Mouse (Mus musculus) CH12.LX (cell line): ENCODE results near the gene Zfp239. TPM values are rescaled to one million over a fixed set of nuclear protein-coding genes. Genes with fewer than 3 reads are reported as not detected.

Experiments
- DNase-seq: peaks from one replicate; pipeline ENCODE4 v3.0.0-alpha.2; 2013; ENCODE audit errors: extremely low read depth
- H3K27ac ChIP-seq: 2 replicates; pipeline ENCODE4 v1.5.1; 2012; ENCODE audit warnings: low read depth, mild to moderate bottlenecking, control low read depth, moderate library complexity; ENCODE audit not compliant: insufficient read depth
- H3K27me3 ChIP-seq: replicated peaks from 2 replicates; pipeline ENCODE3; 2012; ENCODE audit warnings: inconsistent platforms
- H3K36me3 ChIP-seq, 2 experiments: replicated peaks in 1 of 2; 2 replicates each; pipeline versions ENCODE3 to v1.6.1; 2012; ENCODE audit warnings: inconsistent platforms in 1 of 2, low read length in 1 of 2, mild to moderate bottlenecking in 1 of 2, mixed read lengths in 1 of 2, moderate library complexity in 1 of 2; ENCODE audit not compliant: control insufficient read depth in 1 of 2, insufficient read depth in 1 of 2
- H3K4me1 ChIP-seq, 2 experiments: 2 replicates each; pipeline ENCODE4 v1.6.1; 2012; ENCODE audit warnings: inconsistent platforms in 1 of 2, moderate library complexity in 1 of 2; ENCODE audit not compliant: insufficient read depth in 2 of 2, control insufficient read depth in 1 of 2
- H3K4me2 ChIP-seq: 2 replicates; pipeline ENCODE4 v1.6.1; 2012; ENCODE audit warnings: low read depth, mild to moderate bottlenecking, control low read depth; ENCODE audit not compliant: poor library complexity, insufficient read depth, severe bottlenecking
- H3K4me3 ChIP-seq, 3 experiments: fragments of 150-350 bp in 1 of 3; sonication (generic) in 1 of 3; replicated peaks in 1 of 3; 2 replicates each; pipeline versions ENCODE3 to v1.5.1; 2011 to 2012; ENCODE audit warnings: low read depth in 2 of 3, low read length in 2 of 3, mild to moderate bottlenecking in 2 of 3, moderate library complexity in 2 of 3, control low read depth in 1 of 3, improper control_type of control experiment in 1 of 3, inconsistent platforms in 1 of 3, mixed read lengths in 1 of 3; ENCODE audit not compliant: poor library complexity in 1 of 3
- H3K79me2 ChIP-seq: replicated peaks from 2 replicates; pipeline ENCODE4 v1.6.1; 2012; ENCODE audit warnings: mild to moderate bottlenecking, moderate library complexity; ENCODE audit not compliant: control insufficient read depth, poor library complexity, insufficient read depth, severe bottlenecking; ENCODE audit errors: extremely low read depth
- H3K9ac ChIP-seq: 2 replicates; pipeline ENCODE4 v1.6.1; 2012; ENCODE audit warnings: low read depth, mild to moderate bottlenecking, control low read depth, moderate library complexity; ENCODE audit not compliant: insufficient read depth
- H3K9me3 ChIP-seq: replicated peaks from 2 replicates; pipeline ENCODE3; 2012; ENCODE audit warnings: low read length, inconsistent platforms, mixed read lengths
- BHLHE40 ChIP-seq: IDR thresholded peaks from 2 replicates; pipeline ENCODE4 v1.6.1; 2011; ENCODE audit warnings: mild to moderate bottlenecking, low read depth, low read length, improper control_type of control experiment
- CHD2 ChIP-seq: IDR thresholded peaks from 2 replicates; pipeline ENCODE4 v1.6.1; 2011; ENCODE audit warnings: low read length, improper control_type of control experiment
- CTCF ChIP-seq, 2 experiments: IDR thresholded peaks in 1 of 2; conservative IDR thresholded peaks in 1 of 2; 2 replicates each; pipeline ENCODE4 v1.5.1; 2011 to 2012; ENCODE audit warnings: low read depth in 2 of 2, low read length in 2 of 2, improper control_type of control experiment in 1 of 2, inconsistent platforms in 1 of 2, mild to moderate bottlenecking in 1 of 2, moderate library complexity in 1 of 2
- E2F4 ChIP-seq: IDR thresholded peaks from 2 replicates; pipeline ENCODE4 v1.6.1; 2011; ENCODE audit warnings: low read depth, low read length, improper control_type of control experiment; ENCODE audit not compliant: insufficient replicate concordance
- ETS1 ChIP-seq: conservative IDR thresholded peaks from 2 replicates; pipeline ENCODE4 v1.6.1; 2012; ENCODE audit warnings: low read depth, mild to moderate bottlenecking, inconsistent platforms, low read length, improper control_type of control experiment, moderate library complexity
- GABPA ChIP-seq: IDR thresholded peaks from 2 replicates; pipeline ENCODE4 v1.6.1; 2012; ENCODE audit warnings: low read depth, low read length, improper control_type of control experiment, inconsistent platforms; ENCODE audit not compliant: insufficient replicate concordance
- HCFC1 ChIP-seq: IDR thresholded peaks from 2 replicates; pipeline ENCODE4 v1.6.1; 2012; ENCODE audit warnings: low read depth, mild to moderate bottlenecking, inconsistent platforms, low read length, improper control_type of control experiment
- IRF4 ChIP-seq: IDR thresholded peaks from 2 replicates; pipeline ENCODE4 v1.6.1; 2014; ENCODE audit warnings: low read depth, mild to moderate bottlenecking, inconsistent platforms, low read length, improper control_type of control experiment
- JUND ChIP-seq: conservative IDR thresholded peaks from 2 replicates; pipeline ENCODE4 v1.6.1; 2011; ENCODE audit warnings: low read depth, low read length, improper control_type of control experiment
- MAFK ChIP-seq: IDR thresholded peaks from 2 replicates; pipeline ENCODE4 v1.6.1; 2011; ENCODE audit warnings: low read length, improper control_type of control experiment; ENCODE audit not compliant: insufficient replicate concordance
- MAX ChIP-seq: IDR thresholded peaks from 2 replicates; pipeline ENCODE4 v1.6.1; 2011; ENCODE audit warnings: low read length, improper control_type of control experiment
- MAZ ChIP-seq: IDR thresholded peaks from 2 replicates; pipeline ENCODE4 v1.6.1; 2012; ENCODE audit warnings: low read depth, mild to moderate bottlenecking, inconsistent platforms, low read length, improper control_type of control experiment, moderate library complexity
- MEF2A ChIP-seq: IDR thresholded peaks from 2 replicates; pipeline ENCODE4 v1.6.1; 2014; ENCODE audit warnings: low read depth, mild to moderate bottlenecking, inconsistent platforms, low read length, improper control_type of control experiment, borderline replicate concordance
- MXI1 ChIP-seq: IDR thresholded peaks from 2 replicates; pipeline ENCODE4 v1.6.1; 2011; ENCODE audit warnings: mild to moderate bottlenecking, low read depth, low read length, improper control_type of control experiment
- MYC ChIP-seq: IDR thresholded peaks from 2 replicates; pipeline ENCODE4 v1.6.1; 2011; ENCODE audit warnings: low read depth, mild to moderate bottlenecking, improper control_type of control experiment, low read length
- NRF1 ChIP-seq: IDR thresholded peaks from 2 replicates; pipeline ENCODE4 v1.6.1; 2014; ENCODE audit warnings: low read depth, mild to moderate bottlenecking, inconsistent platforms, low read length, improper control_type of control experiment, moderate library complexity
- POLR2A ChIP-seq: IDR thresholded peaks from 2 replicates; pipeline ENCODE4 v1.6.1; 2011; ENCODE audit warnings: low read depth, mild to moderate bottlenecking, improper control_type of control experiment, low read length
- POLR2AphosphoS2 ChIP-seq: IDR thresholded peaks from 2 replicates; pipeline ENCODE4 v1.6.1; 2011; ENCODE audit warnings: low read depth, low read length, improper control_type of control experiment
- RAD21 ChIP-seq: IDR thresholded peaks from 2 replicates; pipeline ENCODE4 v1.6.1; 2011; ENCODE audit warnings: low read depth, mild to moderate bottlenecking, low read length, improper control_type of control experiment, moderate library complexity
- RCOR1 ChIP-seq: conservative IDR thresholded peaks from 2 replicates; pipeline ENCODE4 v1.6.1; 2012; ENCODE audit warnings: low read depth, mild to moderate bottlenecking, inconsistent platforms, low read length, improper control_type of control experiment
- SMC3 ChIP-seq: IDR thresholded peaks from 2 replicates; pipeline ENCODE4 v1.6.1; 2011; ENCODE audit warnings: low read depth, low read length, improper control_type of control experiment
- TBP ChIP-seq: conservative IDR thresholded peaks from 2 replicates; pipeline ENCODE4 v1.6.1; 2011; ENCODE audit warnings: low read depth, low read length, improper control_type of control experiment
- TCF12 ChIP-seq: IDR thresholded peaks from 2 replicates; pipeline ENCODE4 v1.6.1; 2014; ENCODE audit warnings: low read depth, mild to moderate bottlenecking, inconsistent platforms, low read length, improper control_type of control experiment
- UBTF ChIP-seq: IDR thresholded peaks from 2 replicates; pipeline ENCODE4 v1.6.1; 2012; ENCODE audit warnings: low read depth, mild to moderate bottlenecking, inconsistent platforms, low read length, improper control_type of control experiment, moderate library complexity
- USF2 ChIP-seq: conservative IDR thresholded peaks from 2 replicates; pipeline ENCODE4 v1.6.1; 2011; ENCODE audit warnings: low read depth, low read length, improper control_type of control experiment
- ZC3H11A ChIP-seq: IDR thresholded peaks from 2 replicates; pipeline ENCODE4 v1.6.1; 2012; ENCODE audit warnings: low read depth, mild to moderate bottlenecking, inconsistent platforms, low read length, improper control_type of control experiment
- ZKSCAN1 ChIP-seq: IDR thresholded peaks from 2 replicates; pipeline ENCODE4 v1.6.1; 2012; ENCODE audit warnings: low read depth, inconsistent platforms, low read length, improper control_type of control experiment, borderline replicate concordance
- ZMIZ1 ChIP-seq: IDR thresholded peaks from 2 replicates; pipeline ENCODE4 v1.6.1; 2012; ENCODE audit warnings: low read depth, mild to moderate bottlenecking, inconsistent platforms, low read length, improper control_type of control experiment
- ZNF384 ChIP-seq: IDR thresholded peaks from 2 replicates; pipeline ENCODE4 v1.6.1; 2012; ENCODE audit warnings: low read depth, low read length, improper control_type of control experiment, inconsistent platforms
- dilution Hi-C: fragments of 300-500 bp; cut with MboI; formaldehyde crosslinking; loops from 2 replicates; pipeline ENCODE4 v1.14.3; 2020; ENCODE audit warnings: low sequenced_read_pairs; ENCODE audit not compliant: extremely low pct_unique_long_range_greater_than_20kb, extremely low pct_ligation_motif_present
- in situ Hi-C: fragments of 300-500 bp; cut with MboI; formaldehyde crosslinking; loops from 3 replicates; pipeline ENCODE4 v1.14.3; 2019; ENCODE audit warnings: low sequenced_read_pairs, low pct_ligation_motif_present, low pct_unique_long_range_greater_than_20kb, mixed read lengths
- polyA plus RNA-seq: library from polyadenylated mRNA; unstranded; fragments of >175 nt; gene quantifications from 2 replicates; pipeline ENCODE4 v1.2.1, GENCODE M21; 2012; ENCODE audit warnings: low read depth; ENCODE audit not compliant: insufficient read length
- total RNA-seq, 2 experiments: library from RNA; depleted of rRNA; stranded (reverse); fragments of 300-350 nt in 1 of 2; fragments of >200 nt in 1 of 2; gene quantifications; 2 replicates each; pipeline ENCODE4 v1.2.3; 2012 to 2014

Gene Zfp239
- total and polyA plus RNA-seq, 3 experiments: 13.1 to 19.6 (median 16.6) TPM

GRCm38 (mm10) chr6:117888032-117888431, 26.1 kb downstream of the Zfp239 start:
- no peak overlapping the region for H3K9ac ChIP-seq
- H3K27me3 ChIP-seq: no peaks in the 10 kb centered on the region
- no peak overlapping the region for H3K4me2 ChIP-seq
- no peaks in the 10 kb centered on the region for H3K9me3 ChIP-seq
- dilution Hi-C loops: no loop called here
- in situ Hi-C loops: no loop called here
- no peaks in the 10 kb centered on the region for H3K79me2 ChIP-seq
- TF ChIP-seq RCOR1: no peak
- no peak for TF ChIP-seq ZC3H11A
- no peak for TF ChIP-seq UBTF
- TF ChIP-seq E2F4: no peak
- no peak for TF ChIP-seq MYC
- TF ChIP-seq ZNF384: no peak
- TF ChIP-seq GABPA: no peak
- TF ChIP-seq USF2: no peak
- no peak for TF ChIP-seq ZMIZ1
- TF ChIP-seq MAX: no peak
- no peak for TF ChIP-seq MAZ
- no peak for TF ChIP-seq TCF12
- no peak for TF ChIP-seq JUND
- no peak for TF ChIP-seq RAD21
- TF ChIP-seq POLR2A: no peak
- TF ChIP-seq CHD2: no peak
- no peak for TF ChIP-seq ETS1
- no peak for TF ChIP-seq HCFC1
- no peak for TF ChIP-seq POLR2AphosphoS2
- peaks cover 0 to 6% of the 10 kb centered on the region in 2 experiments for H3K36me3 ChIP-seq
- H3K4me1 ChIP-seq: peaks cover 0 to 30% of the 10 kb centered on the region in 2 experiments; a peak in 3 of 4 replicates
- H3K27ac ChIP-seq: no peak overlapping the region
- DNase-seq: no peak
- H3K4me3 ChIP-seq: no peak overlapping the region

GRCm38 (mm10) chr6:117888642-117889096, 26.8 kb downstream of the Zfp239 start:
- no peak overlapping the region for H3K4me2 ChIP-seq
- no peak overlapping the region for H3K4me3 ChIP-seq
- H3K4me1 ChIP-seq: peaks cover 0 to 30% of the 10 kb centered on the region in 2 experiments; a peak in 3 of 4 replicates
- dilution Hi-C loops (no loop called here), in situ Hi-C loops (no loop called here)
- no peak overlapping the region for H3K9ac ChIP-seq
- DNase-seq: no peak
- H3K27me3 ChIP-seq: no peaks in the 10 kb centered on the region
- TF ChIP-seq TCF12 (no peak), BHLHE40 (no peak), USF2 (no peak), NRF1 (no peak), MAX (no peak), MAZ (no peak), SMC3 (no peak), ZKSCAN1 (no peak), TBP (no peak), MXI1 (no peak), JUND (no peak), ZC3H11A (no peak), CTCF (conservative IDR thresholded peaks at IDR 0.05 in 1 of 2, IDR thresholded peaks at IDR 0.05 in 1 of 2; ENCODE audit: low read depth in 2 of 2, low read length in 2 of 2) (no peak), IRF4 (no peak), POLR2A (no peak), MAFK (no peak), MEF2A (no peak)
- peaks cover 0 to 6% of the 10 kb centered on the region in 2 experiments for H3K36me3 ChIP-seq
- no peaks in the 10 kb centered on the region for H3K79me2 ChIP-seq
- no peaks in the 10 kb centered on the region for H3K9me3 ChIP-seq
- H3K27ac ChIP-seq: no peak overlapping the region
